Mouse (Mus musculus): Measurements from ENCODE around the gene Tor3a. TPM values are rescaled to one million over a fixed set of nuclear protein-coding genes. Genes with fewer than 3 reads are reported as not detected.

The Tor3a gene
- polyA plus RNA-seq, 1 experiment from 2014 or later: 3.4 TPM

GRCm38 (mm10) chr1:156620292-156620909, 53.8 kb downstream of the Tor3a start:
- H3K9me3 ChIP-seq: no peaks in the 10 kb centered on the region
- no peak overlapping the region for H3K9ac ChIP-seq
- 76% methylated on average over 4 of the region's 4 CpGs for WGBS
- no peak overlapping the region for H3K4me3 ChIP-seq
- peaks cover 19% of the 10 kb centered on the region for H3K4me1 ChIP-seq (replicated peaks)
- no peak overlapping the region for H3K4me2 ChIP-seq
- no peaks in the 10 kb centered on the region for H3K27me3 ChIP-seq
- peaks cover 7% of the 10 kb centered on the region; the same call in 1 of the 2 replicates for H3K36me3 ChIP-seq
- no peak overlapping the region for H3K27ac ChIP-seq (replicated peaks)
- no peak for ATAC-seq (ENCODE audit: low FRiP score, low read depth)

GRCm38 (mm10) chr1:156617811-156618210, 56.3 kb downstream of the Tor3a start:
- ATAC-seq (ENCODE audit: low FRiP score, low read depth): no peak
- H3K9me3 ChIP-seq: no peaks in the 10 kb centered on the region
- no peaks in the 10 kb centered on the region for H3K27me3 ChIP-seq
- H3K4me1 ChIP-seq (replicated peaks): peaks cover 33% of the 10 kb centered on the region
- no peak overlapping the region for H3K27ac ChIP-seq (replicated peaks)
- WGBS: 54% methylated on average over 4 of the region's 4 CpGs
- no peak overlapping the region for H3K9ac ChIP-seq
- peaks cover 5% of the 10 kb centered on the region; the same call in 1 of the 2 replicates for H3K36me3 ChIP-seq
- H3K4me3 ChIP-seq: no peak overlapping the region
- H3K4me2 ChIP-seq: no peak overlapping the region

- no peaks in the 10 kb centered on the region for H3K36me3 ChIP-seq
- H3K9ac ChIP-seq: no peak overlapping the region
- ATAC-seq (ENCODE audit: low FRiP score, low read depth): no peak
- 41% methylated on average over 12 of the region's 12 CpGs for whole genome bisulfite sequencing
- H3K27ac ChIP-seq (replicated peaks): no peak overlapping the region
- H3K9me3 ChIP-seq: no peaks in the 10 kb centered on the region
- no peaks in the 10 kb centered on the region for H3K27me3 ChIP-seq
- no peak overlapping the region for H3K4me2 ChIP-seq
- H3K4me3 ChIP-seq: no peak overlapping the region
- H3K4me1 ChIP-seq (replicated peaks): peaks cover 33% of the 10 kb centered on the region
Measured at GRCm38 (mm10) chr1:156616989-156617598, 57.1 kb downstream of the Tor3a start.

GRCm38 (mm10) chr1:156615381-156616133, 58.6 kb downstream of the Tor3a start:
- 25% methylated on average over 13 of the region's 13 CpGs for WGBS
- Histone ChIP-seq H3K27me3 (no peaks in the 10 kb centered on the region), H3K4me3 (no peak overlapping the region), H3K9ac (no peak overlapping the region), H3K4me2 (peak overlapping the region; percentile 18; the same call in 1 of the 2 replicates), H3K4me1 (replicated peaks) (peaks cover 33% of the 10 kb centered on the region), H3K27ac (replicated peaks) (no peak overlapping the region), H3K9me3 (no peaks in the 10 kb centered on the region), H3K36me3 (no peaks in the 10 kb centered on the region)
- peak; percentile 60 for ATAC-seq (ENCODE audit: low FRiP score, low read depth)

- Histone ChIP-seq H3K4me3 (no peak overlapping the region), H3K4me1 (replicated peaks) (peaks cover 33% of the 10 kb centered on the region), H3K36me3 (no peaks in the 10 kb centered on the region), H3K27me3 (no peaks in the 10 kb centered on the region), H3K9me3 (no peaks in the 10 kb centered on the region), H3K9ac (no peak overlapping the region), H3K4me2 (no peak overlapping the region), H3K27ac (replicated peaks) (no peak overlapping the region)
- 95% methylated on average over 1 of the region's 1 CpGs for WGBS
- no peak for ATAC-seq (ENCODE audit: low FRiP score, low read depth)
Measured at GRCm38 (mm10) chr1:156614710-156615109, 59.4 kb downstream of the Tor3a start.

- H3K4me1 ChIP-seq (replicated peaks): peaks cover 33% of the 10 kb centered on the region
- H3K27me3 ChIP-seq: no peaks in the 10 kb centered on the region
- 0 out of 2 replicates have a peak overlapping the region, but pooled peaks have one; percentile 0 for H3K4me2 ChIP-seq
- H3K9ac ChIP-seq: no peak overlapping the region
- H3K36me3 ChIP-seq: no peaks in the 10 kb centered on the region
- ATAC-seq (ENCODE audit: low FRiP score, low read depth): peak; percentile 40
- H3K4me3 ChIP-seq: no peak overlapping the region
- WGBS: 8% methylated on average over 9 of the region's 9 CpGs
- peak overlapping the region; percentile 72 for H3K27ac ChIP-seq (replicated peaks)
- no peaks in the 10 kb centered on the region for H3K9me3 ChIP-seq
Measured at GRCm38 (mm10) chr1:156613855-156614530, 60.2 kb downstream of the Tor3a start.

GRCm38 (mm10) chr1:156610257-156610656, 63.9 kb downstream of the Tor3a start:
- H3K9ac ChIP-seq: no peak overlapping the region
- ATAC-seq (ENCODE audit: low FRiP score, low read depth): no peak
- 87% methylated on average over 1 of the region's 1 CpGs for WGBS
- H3K4me3 ChIP-seq: no peak overlapping the region
- no peaks in the 10 kb centered on the region for H3K36me3 ChIP-seq
- no peak overlapping the region for H3K27ac ChIP-seq (replicated peaks)
- H3K9me3 ChIP-seq: no peaks in the 10 kb centered on the region
- H3K4me1 ChIP-seq (replicated peaks): peaks cover 13% of the 10 kb centered on the region
- no peak overlapping the region for H3K4me2 ChIP-seq
- H3K27me3 ChIP-seq: no peaks in the 10 kb centered on the region

GRCm38 (mm10) chr1:156608496-156608895, 65.7 kb downstream of the Tor3a start:
- WGBS: 83% methylated on average over 2 of the region's 2 CpGs
- Histone ChIP-seq H3K4me2 (no peak overlapping the region), H3K9me3 (no peaks in the 10 kb centered on the region), H3K27ac (replicated peaks) (no peak overlapping the region), H3K36me3 (no peaks in the 10 kb centered on the region), H3K4me1 (replicated peaks) (peaks cover 2% of the 10 kb centered on the region), H3K27me3 (no peaks in the 10 kb centered on the region), H3K9ac (no peak overlapping the region), H3K4me3 (no peak overlapping the region)
- no peak for ATAC-seq (ENCODE audit: low FRiP score, low read depth)

GRCm38 (mm10) chr1:156605940-156606339, 68.2 kb downstream of the Tor3a start:
- Histone ChIP-seq H3K4me2 (no peak overlapping the region), H3K9ac (no peak overlapping the region), H3K36me3 (no peaks in the 10 kb centered on the region), H3K4me3 (no peak overlapping the region), H3K27ac (replicated peaks) (no peak overlapping the region), H3K9me3 (no peaks in the 10 kb centered on the region), H3K27me3 (no peaks in the 10 kb centered on the region), H3K4me1 (replicated peaks) (no peaks in the 10 kb centered on the region; the same call in 1 of the 2 replicates)
- ATAC-seq (ENCODE audit: low FRiP score, low read depth): no peak
- 92% methylated on average over 2 of the region's 2 CpGs for WGBS

- Histone ChIP-seq H3K4me3 (no peak overlapping the region), H3K9me3 (no peaks in the 10 kb centered on the region), H3K9ac (no peak overlapping the region), H3K36me3 (no peaks in the 10 kb centered on the region), H3K27ac (replicated peaks) (no peak overlapping the region), H3K4me2 (no peak overlapping the region), H3K4me1 (replicated peaks) (no peaks in the 10 kb centered on the region; the same call in 1 of the 2 replicates), H3K27me3 (no peaks in the 10 kb centered on the region)
- ATAC-seq (ENCODE audit: low FRiP score, low read depth): peak; percentile 51
- 78% methylated on average over 12 of the region's 12 CpGs for WGBS
Measured at GRCm38 (mm10) chr1:156605094-156605866, 68.9 kb downstream of the Tor3a start.

All from hindbrain, embryonic 15.5 days (tissue).